ENCODE assay signal across 8 mouse cellular contexts in genomic region chr13:55923505-55924136, GRCm38 (mm10).
DNase-seq lines count a peak whose midpoint lies in the region; ATAC-seq lines count a peak whose summit lies in the region.

No protein-coding gene starts in this region.

- peaks cover 7% of the 10 kb centered on the region for H3K27me3 ChIP-seq in liver, embryonic 11.5 days (replicated peaks; ENCODE audit: control insufficient read depth, insufficient read depth, low read length)
- no peaks in the 10 kb centered on the region for H3K27me3 ChIP-seq in embryonic facial prominence, embryonic 11.5 days (ENCODE audit: control insufficient read depth, insufficient read depth, low read length)
- peaks cover 36% of the 10 kb centered on the region for H3K27me3 ChIP-seq in neural tube, embryonic 13.5 days

- H3K36me3 ChIP-seq in liver, embryonic 11.5 days (ENCODE audit: control insufficient read depth, insufficient read depth, low read length), result no peaks in the 10 kb centered on the region
- no peaks in the 10 kb centered on the region for H3K36me3 ChIP-seq in embryonic facial prominence, embryonic 11.5 days (replicated peaks; ENCODE audit: control insufficient read depth, insufficient read depth, low read depth, low read length)
- no peaks in the 10 kb centered on the region for H3K36me3 ChIP-seq in neural tube, embryonic 13.5 days

- no peaks in the 10 kb centered on the region for H3K9me3 ChIP-seq in liver, embryonic 11.5 days (ENCODE audit: control insufficient read depth, low read length)
- no peaks in the 10 kb centered on the region for H3K9me3 ChIP-seq in embryonic facial prominence, embryonic 11.5 days (replicated peaks; ENCODE audit: control insufficient read depth, low read length)
- H3K9me3 ChIP-seq in neural tube, embryonic 13.5 days, result no peaks in the 10 kb centered on the region

- no peak for ATAC-seq in liver, embryonic 11.5 days (replicated peaks; ENCODE audit: low FRiP score)
- ATAC-seq in embryonic facial prominence, embryonic 11.5 days (replicated peaks; ENCODE audit: insufficient number of reproducible peaks, low FRiP score, low TSS enrichment, low read depth), result no peak
- ATAC-seq in neural tube, embryonic 13.5 days (ENCODE audit: low read depth), result no peak
- ATAC-seq in activated CD4-positive, CD25-positive, alpha-beta regulatory T cell, adult 4 months, result no peak

- no peak overlapping the region for H3K9ac ChIP-seq in liver, embryonic 11.5 days (ENCODE audit: low read depth, low read length)
- H3K9ac ChIP-seq in embryonic facial prominence, embryonic 11.5 days (replicated peaks; ENCODE audit: low read length), result no peak overlapping the region
- no peak overlapping the region for H3K9ac ChIP-seq in neural tube, embryonic 13.5 days

- no peak overlapping the region for H3K4me3 ChIP-seq in liver, embryonic 11.5 days (ENCODE audit: low read depth, low read length)
- H3K4me3 ChIP-seq in embryonic facial prominence, embryonic 11.5 days (ENCODE audit: low read depth, low read length), result no peak overlapping the region
- H3K4me3 ChIP-seq in neural tube, embryonic 13.5 days, result no peak overlapping the region

- peak overlapping the region; percentile 5; the same call in 1 of the 2 replicates for H3K4me2 ChIP-seq in liver, embryonic 11.5 days
- H3K4me2 ChIP-seq in embryonic facial prominence, embryonic 11.5 days (ENCODE audit: low read depth, low read length), result no peak overlapping the region
- peak overlapping the region; percentile 34 for H3K4me2 ChIP-seq in neural tube, embryonic 13.5 days

- WGBS in liver, embryonic 11.5 days, result 16% methylated on average over 7 of the region's 7 CpGs
- WGBS in embryonic facial prominence, embryonic 11.5 days, result 9% methylated on average over 7 of the region's 7 CpGs
- 10% methylated on average over 7 of the region's 7 CpGs for WGBS in neural tube, embryonic 13.5 days

- H3K4me1 ChIP-seq in liver, embryonic 11.5 days (replicated peaks; ENCODE audit: control insufficient read depth, insufficient read depth, low read length), result no peaks in the 10 kb centered on the region
- H3K4me1 ChIP-seq in embryonic facial prominence, embryonic 11.5 days (ENCODE audit: control insufficient read depth, insufficient read depth, low read length), result no peaks in the 10 kb centered on the region
- H3K4me1 ChIP-seq in neural tube, embryonic 13.5 days (replicated peaks), result peaks cover 14% of the 10 kb centered on the region

- no peak for DNase-seq in liver, embryonic 11.5 days (ENCODE audit: low spot score)
- DNase-seq in liver, result no peak
- peak; percentile 59 for DNase-seq in embryonic facial prominence, embryonic 11.5 days (ENCODE audit: low spot score)
- peak; percentile 14 to 59 for DNase-seq in kidney, postnatal 25 days
- no peak for DNase-seq in cerebellum, adult 18-20 months
- DNase-seq in thymus, adult 18-20 months, result no peak

- no peak overlapping the region for H3K27ac ChIP-seq in liver, embryonic 11.5 days (ENCODE audit: low read depth, low read length)
- no peak overlapping the region for H3K27ac ChIP-seq in embryonic facial prominence, embryonic 11.5 days (replicated peaks; ENCODE audit: low read depth, low read length)
- no peak overlapping the region for H3K27ac ChIP-seq in neural tube, embryonic 13.5 days (replicated peaks)

Comparison
In these comparisons a context has a peak if more than half of its experiments do, and no peak if none do; other contexts are left out.
1. DNase-seq: peak in embryonic facial prominence, embryonic 11.5 days (single experiment) and kidney, postnatal 25 days (2 of 2); none in liver, embryonic 11.5 days (single experiment), liver (single experiment), cerebellum, adult 18-20 months (0 of 2) and thymus, adult 18-20 months (0 of 2).